Mouse (Mus musculus): ENCODE results near the gene Rnf166. TPM values are rescaled to one million over a fixed set of nuclear protein-coding genes. Genes with fewer than 3 reads are reported as not detected.
A peak's percentile ranks its signal among the peaks of the same experiment; 100 is the strongest.

Gene Rnf166
- 51.1 and 51.3 TPM in 2 replicates for polyA plus RNA-seq (2015; fragmentation: Nextera tagmentation; extraction: Ambion mirVana)

- Histone ChIP-seq H3K27ac (peak within 1 kb of the TSS; percentile 81), H3K4me2 (peak within 1 kb of the TSS; percentile 95), H3K36me3 (peaks cover 54% of the 10 kb centered on the region), H3K4me1 (peaks cover 26% of the 10 kb centered on the region), H3K9me3 (no peaks in the 10 kb centered on the region), H3K27me3 (no peaks in the 10 kb centered on the region), H3K9ac (peak within 1 kb of the TSS; percentile 96), H3K4me3 (peak within 1 kb of the TSS; percentile 100)
- peak; percentile 81 for ATAC-seq (ENCODE audit: insufficient number of reproducible peaks, insufficient read depth, low FRiP score, low TSS enrichment, low read depth)
- WGBS = under 1% methylated on average over 96 of the region's 103 CpGs
Measured at GRCm38 (mm10) chr8:122475580-122476320, at the start of gene Rnf166, which contains the start of gene Ctu2. TSS of gene Rnf166 (minus strand) at chr8:122476064. TSS of gene Ctu2 (plus strand) at chr8:122476143.

GRCm38 (mm10) chr8:122525004-122525403 lies 49.1 kb upstream of the Rnf166 start:
- Histone ChIP-seq H3K9ac (no peak overlapping the region), H3K27ac (no peak overlapping the region; the same call in 1 of the 2 replicates), H3K36me3 (peaks cover 7% of the 10 kb centered on the region; the same call in 1 of the 2 replicates), H3K4me3 (no peak overlapping the region), H3K4me2 (no peak overlapping the region), H3K4me1 (peaks cover 44% of the 10 kb centered on the region), H3K27me3 (no peaks in the 10 kb centered on the region), H3K9me3 (no peaks in the 10 kb centered on the region)
- WGBS = 67% methylated on average over 6 of the region's 6 CpGs
- ATAC-seq (ENCODE audit: insufficient number of reproducible peaks, insufficient read depth, low FRiP score, low TSS enrichment, low read depth) = no peak

GRCm38 (mm10) chr8:122524506-122524905 lies 48.6 kb upstream of the Rnf166 start:
- Histone ChIP-seq H3K4me3 (no peak overlapping the region), H3K27me3 (no peaks in the 10 kb centered on the region), H3K27ac (peak overlapping the region; percentile 68), H3K4me1 (peaks cover 44% of the 10 kb centered on the region), H3K4me2 (no peak overlapping the region), H3K36me3 (peaks cover 7% of the 10 kb centered on the region; the same call in 1 of the 2 replicates), H3K9me3 (no peaks in the 10 kb centered on the region), H3K9ac (peak overlapping the region; percentile 51)
- no peak for ATAC-seq (ENCODE audit: insufficient number of reproducible peaks, insufficient read depth, low FRiP score, low TSS enrichment, low read depth)
- WGBS = 83% methylated on average over 6 of the region's 6 CpGs

- Histone ChIP-seq H3K9ac (peak overlapping the region; percentile 51), H3K36me3 (peaks cover 7% of the 10 kb centered on the region; the same call in 1 of the 2 replicates), H3K4me3 (no peak overlapping the region), H3K4me1 (peaks cover 44% of the 10 kb centered on the region), H3K27ac (peak overlapping the region; percentile 68), H3K4me2 (peak overlapping the region; percentile 42), H3K27me3 (no peaks in the 10 kb centered on the region), H3K9me3 (no peaks in the 10 kb centered on the region)
- ATAC-seq (ENCODE audit: insufficient number of reproducible peaks, insufficient read depth, low FRiP score, low TSS enrichment, low read depth) = no peak
- 16% methylated on average over 23 of the region's 23 CpGs for WGBS
Measured at GRCm38 (mm10) chr8:122523652-122524360, 47.9 kb upstream of the Rnf166 start.

GRCm38 (mm10) chr8:122522796-122523651 lies 47.2 kb upstream of the Rnf166 start:
- H3K4me2 ChIP-seq = peak overlapping the region; percentile 42
- no peaks in the 10 kb centered on the region for H3K27me3 ChIP-seq
- no peaks in the 10 kb centered on the region for H3K9me3 ChIP-seq
- no peak for ATAC-seq (ENCODE audit: insufficient number of reproducible peaks, insufficient read depth, low FRiP score, low TSS enrichment, low read depth)
- no peak overlapping the region for H3K4me3 ChIP-seq
- peaks cover 3% of the 10 kb centered on the region; the same call in 1 of the 2 replicates for H3K36me3 ChIP-seq
- peak overlapping the region; percentile 68 for H3K27ac ChIP-seq
- H3K9ac ChIP-seq = peak overlapping the region; percentile 51; the same call in 1 of the 2 replicates
- peaks cover 51% of the 10 kb centered on the region for H3K4me1 ChIP-seq
- WGBS = 55% methylated on average over 14 of the region's 14 CpGs

GRCm38 (mm10) chr8:122520611-122521010 lies 44.7 kb upstream of the Rnf166 start:
- H3K4me1 ChIP-seq = peaks cover 47% of the 10 kb centered on the region
- H3K36me3 ChIP-seq = no peaks in the 10 kb centered on the region
- H3K27me3 ChIP-seq = no peaks in the 10 kb centered on the region
- ATAC-seq (ENCODE audit: insufficient number of reproducible peaks, insufficient read depth, low FRiP score, low TSS enrichment, low read depth) = no peak
- no peak overlapping the region for H3K4me3 ChIP-seq
- H3K4me2 ChIP-seq = no peak overlapping the region
- H3K9me3 ChIP-seq = no peaks in the 10 kb centered on the region
- no peak overlapping the region for H3K27ac ChIP-seq
- WGBS = 75% methylated on average over 11 of the region's 11 CpGs
- H3K9ac ChIP-seq = no peak overlapping the region

GRCm38 (mm10) chr8:122517541-122518190 lies 41.8 kb upstream of the Rnf166 start:
- Histone ChIP-seq H3K9me3 (no peaks in the 10 kb centered on the region), H3K9ac (peak overlapping the region; percentile 32; the same call in 1 of the 2 replicates), H3K27ac (peak overlapping the region; percentile 60), H3K4me2 (no peak overlapping the region), H3K36me3 (0 out of 2 replicates have a peak, but pooled peaks cover under 1% of the 10 kb centered on the region), H3K4me1 (peaks cover 19% of the 10 kb centered on the region), H3K4me3 (no peak overlapping the region), H3K27me3 (no peaks in the 10 kb centered on the region)
- 9% methylated on average over 6 of the region's 6 CpGs for WGBS
- no peak for ATAC-seq (ENCODE audit: insufficient number of reproducible peaks, insufficient read depth, low FRiP score, low TSS enrichment, low read depth)

- H3K27ac ChIP-seq = no peak overlapping the region
- peaks cover 11% of the 10 kb centered on the region; the same call in 1 of the 2 replicates for H3K36me3 ChIP-seq
- no peak overlapping the region for H3K9ac ChIP-seq
- 92% methylated on average over 14 of the region's 14 CpGs for WGBS
- ATAC-seq (ENCODE audit: insufficient number of reproducible peaks, insufficient read depth, low FRiP score, low TSS enrichment, low read depth) = no peak
- H3K27me3 ChIP-seq = no peaks in the 10 kb centered on the region
- no peaks in the 10 kb centered on the region for H3K9me3 ChIP-seq
- H3K4me2 ChIP-seq = no peak overlapping the region
- peaks cover 26% of the 10 kb centered on the region for H3K4me1 ChIP-seq
- no peak overlapping the region for H3K4me3 ChIP-seq
Measured at GRCm38 (mm10) chr8:122515699-122516098, 39.8 kb upstream of the Rnf166 start.

- Histone ChIP-seq H3K9me3 (no peaks in the 10 kb centered on the region), H3K27ac (no peak overlapping the region), H3K9ac (no peak overlapping the region), H3K4me3 (no peak overlapping the region), H3K36me3 (peaks cover 18% of the 10 kb centered on the region), H3K4me1 (peaks cover 13% of the 10 kb centered on the region), H3K4me2 (no peak overlapping the region), H3K27me3 (no peaks in the 10 kb centered on the region)
- WGBS = 71% methylated on average over 7 of the region's 7 CpGs
- no peak for ATAC-seq (ENCODE audit: insufficient number of reproducible peaks, insufficient read depth, low FRiP score, low TSS enrichment, low read depth)
Measured at GRCm38 (mm10) chr8:122512392-122512791, 36.5 kb upstream of the Rnf166 start.

- H3K4me1 ChIP-seq = peaks cover 7% of the 10 kb centered on the region; the same call in 1 of the 2 replicates
- H3K9me3 ChIP-seq = no peaks in the 10 kb centered on the region
- no peak overlapping the region for H3K4me2 ChIP-seq
- H3K9ac ChIP-seq = peak overlapping the region; percentile 49; the same call in 1 of the 2 replicates
- no peaks in the 10 kb centered on the region for H3K27me3 ChIP-seq
- H3K4me3 ChIP-seq = no peak overlapping the region
- H3K27ac ChIP-seq = 0 out of 2 replicates have a peak overlapping the region, but pooled peaks have one; percentile 7
- no peak for ATAC-seq (ENCODE audit: insufficient number of reproducible peaks, insufficient read depth, low FRiP score, low TSS enrichment, low read depth)
- 67% methylated on average over 16 of the region's 16 CpGs for WGBS
- H3K36me3 ChIP-seq = peaks cover 22% of the 10 kb centered on the region
Measured at GRCm38 (mm10) chr8:122511552-122511951, 35.7 kb upstream of the Rnf166 start.
